ENCODE assay signal across 13 mouse cellular contexts in genomic region chr8:124631966-124632365, GRCm38 (mm10). TPM values are rescaled to one million over a fixed set of nuclear protein-coding genes. Genes with fewer than 3 reads are reported as not detected.
DNase-seq lines count a peak whose midpoint lies in the region; ATAC-seq lines count a peak whose summit lies in the region.
"Had no signal": no experiment of that assay in that cellular context is flagged by ENCODE, and none has a peak within 500 bp of the region (broad histone marks: within the 10 kb centered on the region; RNA-seq: fewer than 3 reads in every experiment).

No protein-coding gene starts in this region.

- H3K9ac ChIP-seq in hindbrain, embryonic 13.5 days: no peak overlapping the region
- H3K9ac ChIP-seq in hindbrain, embryonic 11.5 days (ENCODE audit: low read depth, low read length): no peak overlapping the region
- no peak overlapping the region for H3K9ac ChIP-seq in neural tube, embryonic 15.5 days (replicated peaks)
- no peak overlapping the region for H3K9ac ChIP-seq in intestine, embryonic 16.5 days (ENCODE audit: low read depth, low read length)
- H3K9ac ChIP-seq: liver, embryonic 15.5 days had no signal

- no peaks in the 10 kb centered on the region for H3K27me3 ChIP-seq in hindbrain, embryonic 13.5 days
- no peaks in the 10 kb centered on the region for H3K27me3 ChIP-seq in hindbrain, embryonic 11.5 days (ENCODE audit: control insufficient read depth, insufficient read depth, low read length)
- no peaks in the 10 kb centered on the region for H3K27me3 ChIP-seq in neural tube, embryonic 15.5 days (replicated peaks)
- no peaks in the 10 kb centered on the region for H3K27me3 ChIP-seq in intestine, embryonic 16.5 days (replicated peaks; ENCODE audit: control insufficient read depth, insufficient read depth, low read length)
- H3K27me3 ChIP-seq: liver, embryonic 15.5 days had no signal

- H3K36me3 ChIP-seq in hindbrain, embryonic 13.5 days: peaks cover 14% of the 10 kb centered on the region
- H3K36me3 ChIP-seq in hindbrain, embryonic 11.5 days (ENCODE audit: control insufficient read depth, insufficient read depth, low read length): no peaks in the 10 kb centered on the region
- peaks cover 18% of the 10 kb centered on the region for H3K36me3 ChIP-seq in neural tube, embryonic 15.5 days
- H3K36me3 ChIP-seq in intestine, embryonic 16.5 days (ENCODE audit: control insufficient read depth, insufficient read depth, low read length): 0 out of 2 replicates have a peak, but pooled peaks cover 4% of the 10 kb centered on the region

- no peak for ATAC-seq in hindbrain, embryonic 13.5 days (ENCODE audit: low FRiP score)
- no peak for ATAC-seq in hindbrain, embryonic 11.5 days (ENCODE audit: low FRiP score)
- no peak for ATAC-seq in neural tube, embryonic 15.5 days (ENCODE audit: low FRiP score)
- ATAC-seq in intestine, embryonic 16.5 days: 0 out of 2 replicates have a peak, but pooled peaks have one; percentile 24

- H3K4me3 ChIP-seq in hindbrain, embryonic 13.5 days: no peak overlapping the region
- no peak overlapping the region for H3K4me3 ChIP-seq in hindbrain, embryonic 11.5 days (ENCODE audit: low read depth, low read length)
- no peak overlapping the region for H3K4me3 ChIP-seq in neural tube, embryonic 15.5 days (replicated peaks)
- H3K4me3 ChIP-seq in intestine, embryonic 16.5 days (ENCODE audit: low read length): no peak overlapping the region
- H3K4me3 ChIP-seq: forebrain, embryonic 10.5 days; liver, embryonic 15.5 days had no signal

- no peak for DNase-seq in hindbrain, embryonic 11.5 days (ENCODE audit: low spot score)
- DNase-seq in neural tube, embryonic 10.5 days (ENCODE audit: extremely low spot score, low spot score): no peak
- no peak for DNase-seq in spleen, postnatal 36 days (ENCODE audit: low spot score in 2 of 2)
- DNase-seq in urinary bladder, postnatal 10 days (ENCODE audit: low spot score): no peak
- DNase-seq in thymus, postnatal 4 days: no peak
- DNase-seq: cerebellum, postnatal 14 days; thymus, adult 18-20 months had no signal

- H3K4me1 ChIP-seq in hindbrain, embryonic 13.5 days (replicated peaks): peaks cover 15% of the 10 kb centered on the region
- no peaks in the 10 kb centered on the region for H3K4me1 ChIP-seq in hindbrain, embryonic 11.5 days (replicated peaks; ENCODE audit: control insufficient read depth, insufficient read depth, low read length)
- 0 out of 2 replicates have a peak, but pooled peaks cover 5% of the 10 kb centered on the region for H3K4me1 ChIP-seq in neural tube, embryonic 15.5 days
- no peaks in the 10 kb centered on the region for H3K4me1 ChIP-seq in intestine, embryonic 16.5 days (ENCODE audit: control insufficient read depth, insufficient read depth, low read length)
- H3K4me1 ChIP-seq: liver, embryonic 15.5 days had no signal

- peak overlapping the region; percentile 23; the same call in 1 of the 2 replicates for H3K27ac ChIP-seq in hindbrain, embryonic 13.5 days
- no peak overlapping the region for H3K27ac ChIP-seq in hindbrain, embryonic 11.5 days (ENCODE audit: low read depth, low read length)
- H3K27ac ChIP-seq in neural tube, embryonic 15.5 days (replicated peaks): 0 out of 2 replicates have a peak overlapping the region, but pooled peaks have one; percentile 37
- peak overlapping the region; percentile 42 for H3K27ac ChIP-seq in intestine, embryonic 16.5 days (ENCODE audit: low read length)
- H3K27ac ChIP-seq: forebrain, embryonic 10.5 days; liver, embryonic 15.5 days had no signal

- WGBS in hindbrain, embryonic 13.5 days: 49% methylated on average over 7 of the region's 7 CpGs
- WGBS in hindbrain, embryonic 11.5 days: 41% methylated on average over 7 of the region's 7 CpGs
- WGBS in neural tube, embryonic 15.5 days: 58% methylated on average over 7 of the region's 7 CpGs
- 29% methylated on average over 7 of the region's 7 CpGs for WGBS in intestine, embryonic 16.5 days

- H3K9me3 ChIP-seq in hindbrain, embryonic 13.5 days: no peaks in the 10 kb centered on the region
- H3K9me3 ChIP-seq in hindbrain, embryonic 11.5 days (ENCODE audit: control insufficient read depth, low read length): no peaks in the 10 kb centered on the region
- no peaks in the 10 kb centered on the region for H3K9me3 ChIP-seq in neural tube, embryonic 15.5 days (replicated peaks)
- no peaks in the 10 kb centered on the region for H3K9me3 ChIP-seq in intestine, embryonic 16.5 days (ENCODE audit: control insufficient read depth, low read length)
- H3K9me3 ChIP-seq: forebrain, embryonic 10.5 days; liver, embryonic 15.5 days had no signal

- H3K4me2 ChIP-seq in hindbrain, embryonic 13.5 days: no peak overlapping the region
- no peak overlapping the region for H3K4me2 ChIP-seq in hindbrain, embryonic 11.5 days (replicated peaks; ENCODE audit: low read depth, low read length)
- no peak overlapping the region for H3K4me2 ChIP-seq in neural tube, embryonic 15.5 days
- H3K4me2 ChIP-seq in intestine, embryonic 16.5 days (ENCODE audit: low read depth, low read length): no peak overlapping the region
- H3K4me2 ChIP-seq: liver, embryonic 15.5 days had no signal

RNA-seq across cellular contexts. Expression of gene 2310022B05Rik, which starts 31.2 kb away (rescaled TPM):
- 18.4 and 19.1 TPM in 2 replicates for polyA plus RNA-seq in hindbrain, embryonic 13.5 days (2015; fragmentation: Nextera tagmentation; extraction: Ambion mirVana)
- 19.6 and 22.6 TPM in 2 replicates for polyA plus RNA-seq in hindbrain, embryonic 11.5 days (2014; fragmentation: Nextera tagmentation; extraction: Ambion mirVana)
- 15.4 and 16.1 TPM in 2 replicates for polyA plus RNA-seq in neural tube, embryonic 15.5 days (2015; fragmentation: Nextera tagmentation; extraction: Ambion mirVana)
- polyA plus RNA-seq in intestine, embryonic 16.5 days (2015; fragmentation: Nextera tagmentation; extraction: Ambion mirVana): 17.0 and 20.8 TPM in 2 replicates

RNA-seq across cellular contexts. Expression of gene Capn9, which starts 56.1 kb away (rescaled TPM):
- 0.06 and 0.10 TPM in 2 replicates for polyA plus RNA-seq in hindbrain, embryonic 13.5 days (2015; fragmentation: Nextera tagmentation; extraction: Ambion mirVana)
- 0.08 TPM in 1 of 2 replicates, not detected in the other for polyA plus RNA-seq in hindbrain, embryonic 11.5 days (2014; fragmentation: Nextera tagmentation; extraction: Ambion mirVana)
- polyA plus RNA-seq in neural tube, embryonic 15.5 days (2015; fragmentation: Nextera tagmentation; extraction: Ambion mirVana): 0.17 and 0.45 TPM in 2 replicates
- 2.3 and 2.9 TPM in 2 replicates for polyA plus RNA-seq in intestine, embryonic 16.5 days (2015; fragmentation: Nextera tagmentation; extraction: Ambion mirVana)
- polyA plus RNA-seq: brain, embryonic 14.5 days; forebrain, embryonic 10.5 days had no signal
